Mouse (Mus musculus) olfactory bulb, adult 2 months (tissue): ENCODE results near the gene Atxn10.

Source experiments
- CTCF ChIP-seq: fragments of 200-500 bp; IDR thresholded peaks from 2 replicates; pipeline ENCODE4 v1.5.1; 2012; ENCODE audit warnings: low read depth, mild to moderate bottlenecking, low read length, moderate library complexity; ENCODE audit not compliant: insufficient read depth
- POLR2A ChIP-seq: fragments of 200-500 bp; IDR thresholded peaks from 2 replicates; pipeline ENCODE4 v1.6.1; 2012; ENCODE audit warnings: mild to moderate bottlenecking, low read depth, low read length, moderate library complexity; ENCODE audit not compliant: insufficient read depth

DNA sequence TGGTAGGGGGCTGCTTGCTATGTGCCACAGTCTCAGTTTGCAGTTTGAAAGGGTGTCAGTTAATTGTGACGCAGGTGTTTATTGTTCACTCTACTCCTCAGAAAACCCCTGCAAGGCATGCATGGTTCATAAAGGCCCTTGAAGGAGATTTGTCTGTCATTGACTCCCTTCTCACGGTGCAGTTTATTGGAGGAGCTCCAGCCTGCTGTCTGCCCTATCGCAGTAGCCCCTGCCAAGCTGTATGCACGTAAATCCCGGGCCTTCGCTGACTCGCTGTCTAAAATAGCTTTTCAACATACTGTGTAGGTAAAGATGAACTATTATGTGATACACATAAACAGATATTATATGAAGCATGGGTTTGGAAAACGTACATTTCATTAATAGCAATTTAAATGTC is 121.8 kb downstream of the Atxn10 start:
- no peak for TF ChIP-seq POLR2A
- TF ChIP-seq CTCF, result no peak
